Mouse (Mus musculus): Measurements from ENCODE around the gene Ctnnb1.

- no peak for TF ChIP-seq CTCF (IDR thresholded peaks at IDR 0.05; ENCODE audit: low read depth, low read length)
- TF ChIP-seq POLR2A (IDR thresholded peaks at IDR 0.05; ENCODE audit: borderline replicate concordance, low read depth, low read length) = no peak
Measured at GRCm38 (mm10) chr9:120988088-120988487, 59.1 kb downstream of the Ctnnb1 start.

All from bone marrow macrophage, adult 2 months (primary cell).